Mouse (Mus musculus) myocyte (in vitro differentiated cells): ENCODE measurements around the gene Edn1.

ENCODE experiments used
- CEBPB ChIP-seq: IDR thresholded peaks from 2 replicates; pipeline ENCODE4 v1.6.1; 2011; ENCODE audit warnings: mild to moderate bottlenecking, moderate library complexity; ENCODE audit not compliant: poor library complexity, insufficient read depth, severe bottlenecking
- MYOD1 ChIP-seq, 3 experiments: IDR thresholded peaks; one replicate each; pipeline ENCODE4 v1.6.1; 2011; ENCODE audit warnings: control low read depth in 2 of 3, low read depth in 2 of 3, mild to moderate bottlenecking in 2 of 3, moderate library complexity in 1 of 3; ENCODE audit not compliant: insufficient read length in 2 of 3, control insufficient read depth in 1 of 3
- MYOG ChIP-seq, 3 experiments: IDR thresholded peaks; one replicate each; pipeline ENCODE4 v1.6.1; 2011; ENCODE audit warnings: control low read depth in 2 of 3, low read depth in 2 of 3, mild to moderate bottlenecking in 2 of 3; ENCODE audit not compliant: insufficient read length in 2 of 3, control insufficient read depth in 1 of 3, insufficient read depth in 1 of 3
- POLR2A ChIP-seq: IDR thresholded peaks from one replicate; pipeline ENCODE4 v1.6.1; 2011; ENCODE audit warnings: low read depth, mild to moderate bottlenecking, control low read depth, moderate library complexity; ENCODE audit not compliant: insufficient read length
- POLR2AphosphoS2 ChIP-seq: IDR thresholded peaks from one replicate; pipeline ENCODE4 v1.6.1; 2011; ENCODE audit warnings: low read depth, control low read depth; ENCODE audit not compliant: insufficient read length
- SRF ChIP-seq: IDR thresholded peaks from one replicate; pipeline ENCODE4 v1.6.1; 2011; ENCODE audit warnings: low read depth; ENCODE audit not compliant: control insufficient read depth, insufficient read length

DNA sequence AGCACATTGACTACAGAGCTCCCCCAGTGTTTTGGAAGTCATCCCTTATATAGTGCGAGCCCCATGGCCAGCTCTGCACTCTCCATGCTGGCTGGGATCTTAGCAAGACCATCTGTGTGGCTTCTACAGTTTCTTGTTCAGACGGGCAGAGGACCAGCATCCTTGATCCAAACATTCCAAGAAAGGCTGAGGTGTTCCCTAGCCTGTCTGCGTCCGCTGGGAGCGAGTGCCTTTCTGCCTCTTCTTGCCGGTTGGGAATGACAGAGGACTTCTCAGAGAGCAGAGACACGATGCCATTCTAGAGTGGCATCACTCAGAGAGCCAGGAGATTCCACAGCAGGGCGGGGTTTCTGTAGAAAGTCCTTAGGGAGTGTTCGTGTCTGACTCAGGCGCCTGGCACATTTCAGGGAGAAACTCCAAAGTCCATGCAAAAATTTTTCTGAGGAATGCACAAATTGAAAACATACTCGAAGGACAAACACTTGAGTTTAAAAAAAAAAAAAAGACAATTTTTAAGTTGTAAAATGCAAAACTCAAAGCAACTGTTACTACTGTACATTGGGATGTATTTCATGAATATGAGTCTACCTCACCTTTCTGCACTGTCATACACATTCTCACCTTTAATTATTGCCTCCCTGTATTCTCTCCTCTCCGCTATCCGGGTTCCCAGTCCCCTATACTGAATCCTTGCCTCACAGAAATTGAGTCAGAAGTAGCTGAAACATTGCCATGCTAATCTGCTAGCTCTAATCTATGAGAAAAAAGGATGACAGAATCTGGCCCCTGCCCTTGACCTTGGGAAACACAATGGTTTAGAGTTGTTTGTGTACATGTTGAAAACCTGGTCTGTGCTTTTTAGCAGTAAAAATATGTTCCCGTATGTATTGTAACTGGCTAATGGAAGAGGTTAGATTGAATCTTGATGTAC lies 5.9 kb downstream of the Edn1 start:
- TF ChIP-seq POLR2A (no peak), POLR2AphosphoS2 (no peak), MYOD1 (IDR thresholded peaks at IDR 0.05; ENCODE audit: control insufficient read depth in 1 of 3, insufficient read length in 2 of 3, low read depth in 2 of 3) (no peak), CEBPB (no peak), SRF (no peak), MYOG (IDR thresholded peaks at IDR 0.05; ENCODE audit: control insufficient read depth in 1 of 3, insufficient read depth in 1 of 3, insufficient read length in 2 of 3, low read depth in 2 of 3) (no peak)
